Mouse (Mus musculus) retina, postnatal 7 days (tissue): Measurements from ENCODE around the gene Clec1a.
A peak's percentile ranks its signal among the peaks of the same experiment; 100 is the strongest.
"Not testable (repeated sequence)": the region's sequence is repeated elsewhere in the genome, so short reads cannot be mapped to it uniquely, and the experiment has no call there.

Source experiments
- DNase-seq: peaks from one replicate; pipeline ENCODE4 v3.0.0-alpha.2; 2012; ENCODE audit warnings: low read depth, low spot score

Gene Clec1a

GRCm38 (mm10) chr6:129451411-129452039 is at the start of gene Clec1a:
Gene Clec1a, minus strand, starts transcription at chr6:129452000.
- DNase-seq: no peak

GRCm38 (mm10) chr6:129499516-129499915 is 47.7 kb upstream of the Clec1a start:
- not testable (repeated sequence) for DNase-seq

DNA sequence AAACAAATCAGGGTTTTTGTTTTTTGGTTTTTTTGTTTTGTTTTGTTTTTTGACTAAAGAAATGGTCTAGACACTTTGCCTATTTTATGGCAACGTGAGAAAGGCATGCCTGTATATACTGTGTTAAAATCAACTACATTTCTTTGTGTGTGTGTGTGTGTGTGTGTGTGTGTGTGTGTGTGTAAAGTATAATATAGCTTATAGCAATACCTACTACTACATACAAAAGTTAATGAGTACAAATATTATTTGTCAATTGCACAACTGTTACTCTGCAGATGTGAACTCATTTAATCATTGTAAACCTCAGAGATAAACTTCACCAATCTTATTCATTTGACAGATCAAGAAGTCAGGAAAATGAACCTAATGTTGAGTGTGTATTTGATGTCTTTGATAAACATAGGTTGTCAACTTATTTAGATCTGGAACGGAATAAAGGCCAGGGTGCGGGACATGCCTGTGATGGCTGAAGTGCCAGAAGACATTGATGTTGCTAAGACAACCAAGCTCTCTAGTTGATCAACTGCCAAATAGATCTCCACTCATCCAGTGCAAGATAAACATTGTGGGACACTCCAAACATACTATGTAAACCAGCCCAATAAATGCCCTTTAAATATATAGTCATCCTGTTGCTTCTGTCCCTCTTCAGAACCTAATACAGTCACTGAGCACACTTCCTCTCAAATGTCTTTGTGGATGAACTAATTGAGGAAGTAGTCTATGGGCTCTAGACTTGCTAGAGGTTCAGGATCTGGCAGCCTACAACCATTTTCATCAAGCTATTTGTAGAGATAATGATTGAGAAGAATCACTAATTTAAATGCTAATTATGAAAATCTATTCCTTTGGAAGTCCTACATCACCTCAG is 45.8 kb upstream of the Clec1a start:
- DNase-seq: no peak

GRCm38 (mm10) chr6:129494924-129495323 is 43.1 kb upstream of the Clec1a start:
- no peak for DNase-seq

GRCm38 (mm10) chr6:129480089-129480958 is 28.5 kb upstream of the Clec1a start:
- peak; percentile 2 for DNase-seq

GRCm38 (mm10) chr6:129476404-129477126 is 24.8 kb upstream of the Clec1a start:
- DNase-seq: no peak

GRCm38 (mm10) chr6:129472627-129473026 is 20.8 kb upstream of the Clec1a start:
- no peak for DNase-seq

- no peak for DNase-seq
Observed at GRCm38 (mm10) chr6:129471386-129471785, 19.6 kb upstream of the Clec1a start.

- no peak for DNase-seq
Observed at GRCm38 (mm10) chr6:129449743-129450142, 2.1 kb downstream of the Clec1a start.

- DNase-seq: no peak
Observed at GRCm38 (mm10) chr6:129438033-129438432, 13.8 kb downstream of the Clec1a start.

GRCm38 (mm10) chr6:129436025-129436424 is 15.8 kb downstream of the Clec1a start:
- DNase-seq: no peak

GRCm38 (mm10) chr6:129434239-129434638 is 17.6 kb downstream of the Clec1a start:
- DNase-seq: no peak

DNA sequence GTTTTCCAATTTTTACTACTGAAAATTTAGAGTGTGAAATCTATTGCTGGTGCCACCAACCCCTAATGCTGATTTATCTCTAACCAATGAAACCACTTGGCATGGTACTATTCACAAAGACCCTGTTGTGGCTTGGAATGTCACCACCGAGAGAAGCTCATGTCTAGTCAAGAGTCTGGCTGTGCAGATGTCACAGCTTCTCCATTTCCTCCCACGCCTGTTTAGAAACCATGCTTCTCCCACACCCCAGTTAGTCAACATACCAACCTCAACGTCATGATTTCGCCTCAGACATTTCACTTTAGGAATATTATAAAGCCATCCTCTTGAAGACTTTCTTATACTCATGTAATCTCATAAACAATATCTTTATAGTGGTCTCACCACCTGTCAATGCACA is 24.5 kb downstream of the Clec1a start:
- no peak for DNase-seq

DNA sequence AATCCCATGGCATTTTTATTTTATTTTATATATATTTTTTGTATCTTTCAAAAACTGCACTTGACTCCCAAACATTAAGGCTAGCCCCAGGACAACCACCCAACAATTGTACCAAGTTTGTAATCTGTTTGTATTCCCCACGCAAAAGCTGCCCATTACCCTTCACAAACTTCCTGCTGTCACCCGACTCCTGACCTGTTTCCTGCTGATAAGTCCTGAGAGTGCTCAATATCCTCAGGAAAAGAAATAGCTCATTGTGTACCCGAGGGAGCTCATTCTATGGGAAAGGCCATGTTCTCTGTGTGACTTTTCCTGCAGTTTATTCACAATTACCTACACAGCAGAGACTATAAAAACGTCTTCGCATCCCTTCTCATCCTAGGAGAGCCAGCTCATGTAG is 26.0 kb downstream of the Clec1a start:
- no peak for DNase-seq

- DNase-seq: no peak
Observed at GRCm38 (mm10) chr6:129425217-129425616, 26.6 kb downstream of the Clec1a start.

DNA sequence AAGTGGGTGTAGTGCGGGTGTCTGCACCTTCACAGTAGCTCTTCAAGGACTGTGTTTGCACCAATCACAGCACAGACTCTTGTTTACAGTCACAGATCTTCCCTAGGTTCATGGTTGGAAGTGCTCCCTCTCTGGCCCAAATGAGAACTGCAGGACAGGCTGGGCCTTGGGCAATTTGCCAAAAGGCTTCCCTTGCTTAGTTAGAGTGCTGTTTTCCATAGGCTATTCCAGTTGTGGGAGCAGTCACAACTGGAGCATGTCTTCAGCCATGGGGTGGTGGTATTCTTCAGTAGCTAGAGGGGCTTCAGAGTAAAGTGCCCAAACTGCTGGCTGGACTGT is 28.1 kb downstream of the Clec1a start:
- peak; percentile 59 for DNase-seq

DNA sequence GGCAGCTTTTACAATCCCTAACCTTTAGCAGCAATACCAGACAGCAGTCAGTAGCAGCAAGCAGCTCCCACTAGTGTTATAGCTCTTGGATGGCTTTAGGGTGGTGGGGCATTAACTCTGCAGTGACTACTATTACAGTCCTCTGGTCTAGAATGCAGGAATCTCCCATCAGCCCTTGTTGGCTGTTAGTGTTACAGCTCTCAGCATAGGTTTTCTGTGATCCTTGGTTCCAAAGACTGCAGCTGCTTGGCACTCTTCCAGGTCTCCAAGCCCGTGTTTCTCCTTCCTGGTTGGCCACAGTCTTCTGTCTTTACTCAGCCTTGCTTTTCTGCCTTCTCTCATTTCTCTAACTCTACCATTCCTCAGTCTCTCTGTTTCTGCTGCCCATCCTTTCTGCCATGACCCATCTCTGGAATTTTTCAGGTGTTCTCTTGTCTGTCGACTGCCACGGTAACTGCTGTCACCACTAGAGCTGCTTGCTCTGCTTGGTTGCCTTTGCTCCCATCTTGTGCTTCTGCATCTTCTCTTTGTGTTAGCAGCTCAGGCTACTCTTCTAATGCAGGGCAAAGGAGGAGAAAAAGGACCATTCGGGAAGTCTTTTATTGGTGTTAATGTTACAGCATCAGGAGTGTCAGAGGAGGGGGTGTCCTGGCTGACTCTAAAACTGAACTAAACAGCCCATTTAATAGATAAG is 28.6 kb downstream of the Clec1a start:
- no peak for DNase-seq

GRCm38 (mm10) chr6:129422311-129422710 is 29.5 kb downstream of the Clec1a start:
- no peak for DNase-seq

- DNase-seq: no peak
Observed at GRCm38 (mm10) chr6:129414177-129414576, 37.6 kb downstream of the Clec1a start.

DNA sequence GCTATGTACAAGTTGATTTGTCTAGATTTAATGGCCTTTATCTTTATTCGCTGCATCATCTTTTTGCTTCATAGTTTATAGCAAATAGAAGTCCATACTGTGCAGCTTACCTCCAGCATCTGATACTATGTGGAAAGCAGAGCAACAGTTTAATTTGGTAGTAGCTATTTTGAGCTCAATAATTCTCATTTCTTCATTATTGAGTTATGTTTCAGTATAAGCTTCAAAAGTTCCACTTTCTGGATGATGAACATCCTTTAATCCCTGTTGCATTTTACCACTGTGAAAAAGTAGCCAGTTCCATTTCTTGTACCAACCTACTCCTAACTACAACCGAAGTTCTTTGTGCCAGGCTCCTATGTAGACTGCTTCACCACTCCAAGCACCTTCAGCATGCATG is 43.2 kb downstream of the Clec1a start, which contains the start of gene Clec9a:
Clec9a (plus strand) TSS at position 301 of the 400 bp plus-strand sequence.
- no peak for DNase-seq

GRCm38 (mm10) chr6:129407324-129407723 is 44.5 kb downstream of the Clec1a start:
- no peak for DNase-seq
